Mouse (Mus musculus) forebrain, embryonic 12.5 days (tissue): ENCODE measurements around the gene Arhgef33. TPM values are rescaled to one million over a fixed set of nuclear protein-coding genes. Genes with fewer than 3 reads are reported as not detected.

Source experiments
- ATAC-seq: fragments of 200-750 bp; cut with Nextera tagmentation; 2 replicates; pipeline ENCODE4 v1.8.0; 2017; ENCODE audit warnings: moderate TSS enrichment; ENCODE audit not compliant: low FRiP score
- H3K27ac ChIP-seq: fragments of 300-500 bp; sonication (generic); 2 replicates; pipeline ENCODE4 v1.5.1; 2016; ENCODE audit warnings: mild to moderate bottlenecking
- H3K27me3 ChIP-seq: fragments of 300-500 bp; sonication (generic); 2 replicates; pipeline ENCODE4 v1.6.1; 2016; ENCODE audit warnings: mild to moderate bottlenecking
- H3K36me3 ChIP-seq: fragments of 300-500 bp; sonication (generic); replicated peaks from 2 replicates; pipeline ENCODE4 v1.6.1; 2016; ENCODE audit warnings: mild to moderate bottlenecking
- H3K4me1 ChIP-seq: fragments of 300-500 bp; sonication (generic); 2 replicates; pipeline ENCODE4 v1.6.1; 2016
- H3K4me2 ChIP-seq: fragments of 300-500 bp; sonication (generic); 2 replicates; pipeline ENCODE4 v1.6.1; 2016; ENCODE audit warnings: mild to moderate bottlenecking, moderate library complexity
- H3K4me3 ChIP-seq: fragments of 300-500 bp; sonication (generic); replicated peaks from 2 replicates; pipeline ENCODE4 v1.5.1; 2016; ENCODE audit warnings: mild to moderate bottlenecking
- H3K9ac ChIP-seq: fragments of 300-500 bp; sonication (generic); 2 replicates; pipeline ENCODE4 v1.6.1; 2016; ENCODE audit warnings: mild to moderate bottlenecking
- H3K9me3 ChIP-seq: fragments of 300-500 bp; sonication (generic); 2 replicates; pipeline ENCODE4 v1.6.1; 2016
- WGBS: fragments of 180-500 bp; shearing (Covaris S2); methylation state at CpG from one replicate; pipeline ENCODE4 v1.1.7; 2016; 5-methylcytosine and 5-hydroxymethylcytosine counted together
- polyA plus RNA-seq: library from polyadenylated mRNA; unstranded; fragments of >200 nt; fragmentation: Nextera tagmentation; extraction: Ambion mirVana; gene quantifications from 2 replicates; pipeline ENCODE4 v1.2.1, GENCODE M21; 2016

Arhgef33 gene
- polyA plus RNA-seq, 1 experiment from 2014 or later, result 0.74 TPM

- Histone ChIP-seq H3K9me3 (no peaks in the 10 kb centered on the region), H3K9ac (no peak overlapping the region), H3K27me3 (no peaks in the 10 kb centered on the region), H3K27ac (no peak overlapping the region), H3K4me2 (no peak overlapping the region), H3K4me1 (no peaks in the 10 kb centered on the region), H3K4me3 (no peak overlapping the region), H3K36me3 (no peaks in the 10 kb centered on the region)
- ATAC-seq, result no peak
- 90% methylated on average over 5 of the region's 5 CpGs for WGBS
Measured at GRCm38 (mm10) chr17:80298844-80299243, 8.4 kb upstream of the Arhgef33 start.

- ATAC-seq, result no peak
- H3K9me3 ChIP-seq, result no peaks in the 10 kb centered on the region
- peaks cover 18% of the 10 kb centered on the region; the same call in 1 of the 2 replicates for H3K4me1 ChIP-seq
- no peak overlapping the region for H3K4me3 ChIP-seq
- H3K4me2 ChIP-seq, result no peak overlapping the region
- no peak overlapping the region for H3K27ac ChIP-seq
- no peaks in the 10 kb centered on the region for H3K27me3 ChIP-seq
- 52% methylated on average over 9 of the region's 9 CpGs for WGBS
- no peak overlapping the region for H3K9ac ChIP-seq
- no peaks in the 10 kb centered on the region for H3K36me3 ChIP-seq
Measured at GRCm38 (mm10) chr17:80311761-80312160, 4.6 kb downstream of the Arhgef33 start.

DNA sequence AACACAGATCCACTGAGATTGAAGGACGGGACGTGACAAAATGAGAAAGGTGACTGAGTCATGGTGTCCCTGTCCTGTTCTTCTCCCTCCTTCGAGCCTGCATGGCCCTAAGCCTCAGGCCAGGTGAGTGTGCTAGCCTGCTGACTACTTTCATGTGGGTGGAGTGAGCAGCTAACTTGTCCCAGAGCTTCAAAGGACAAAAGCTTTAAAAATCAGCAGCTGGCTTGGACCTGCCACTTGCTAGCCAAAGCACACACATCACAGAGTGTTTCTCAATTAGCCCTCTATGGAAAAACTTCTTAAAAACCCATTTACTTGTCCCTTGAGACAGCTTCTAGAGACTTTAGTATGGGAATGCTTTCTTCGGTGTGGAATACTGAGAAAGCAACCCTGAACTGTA lies 5.2 kb downstream of the Arhgef33 start:
- no peak overlapping the region for H3K27ac ChIP-seq
- 86% methylated on average over 4 of the region's 4 CpGs for WGBS
- no peaks in the 10 kb centered on the region for H3K27me3 ChIP-seq
- no peak overlapping the region for H3K4me3 ChIP-seq
- ATAC-seq, result no peak
- no peak overlapping the region for H3K4me2 ChIP-seq
- no peaks in the 10 kb centered on the region for H3K36me3 ChIP-seq
- peaks cover 14% of the 10 kb centered on the region; the same call in 1 of the 2 replicates for H3K4me1 ChIP-seq
- no peak overlapping the region for H3K9ac ChIP-seq
- no peaks in the 10 kb centered on the region for H3K9me3 ChIP-seq

- 89% methylated on average over 6 of the region's 6 CpGs for WGBS
- no peak overlapping the region for H3K4me2 ChIP-seq
Measured at GRCm38 (mm10) chr17:80322228-80322627, 15.0 kb downstream of the Arhgef33 start.

DNA sequence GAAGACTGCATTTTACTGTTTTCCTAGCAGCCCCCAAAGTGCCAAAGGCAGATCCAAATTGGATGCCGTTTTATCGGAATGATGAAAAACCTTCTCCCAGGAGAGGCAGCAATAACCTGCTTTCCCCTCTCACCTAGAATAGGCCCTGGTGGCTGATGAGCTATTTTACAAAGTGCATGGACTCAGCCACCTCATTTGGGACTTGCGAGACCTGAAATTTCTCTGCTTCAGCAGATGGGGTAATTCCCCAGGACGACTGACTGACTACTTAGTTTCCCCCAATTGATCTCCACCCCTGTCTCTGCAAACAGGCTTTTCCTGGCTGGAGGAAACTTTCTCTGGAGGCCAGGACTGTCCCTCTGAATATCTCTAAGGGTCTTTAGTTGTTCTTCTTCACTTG lies 15.8 kb downstream of the Arhgef33 start:
- Histone ChIP-seq H3K9me3 (no peaks in the 10 kb centered on the region), H3K4me2 (no peak overlapping the region), H3K27me3 (no peaks in the 10 kb centered on the region), H3K9ac (no peak overlapping the region), H3K4me1 (no peaks in the 10 kb centered on the region), H3K4me3 (no peak overlapping the region), H3K36me3 (no peaks in the 10 kb centered on the region), H3K27ac (no peak overlapping the region)
- no peak for ATAC-seq
- WGBS, result 85% methylated on average over 4 of the region's 4 CpGs

More at GRCm38 (mm10) chr17:80322228-80322627, 15.0 kb downstream of the Arhgef33 start:
- Histone ChIP-seq H3K9ac (no peak overlapping the region), H3K27ac (no peak overlapping the region), H3K27me3 (no peaks in the 10 kb centered on the region), H3K4me3 (no peak overlapping the region), H3K4me1 (no peaks in the 10 kb centered on the region), H3K36me3 (no peaks in the 10 kb centered on the region), H3K9me3 (no peaks in the 10 kb centered on the region)
- ATAC-seq, result no peak

DNA sequence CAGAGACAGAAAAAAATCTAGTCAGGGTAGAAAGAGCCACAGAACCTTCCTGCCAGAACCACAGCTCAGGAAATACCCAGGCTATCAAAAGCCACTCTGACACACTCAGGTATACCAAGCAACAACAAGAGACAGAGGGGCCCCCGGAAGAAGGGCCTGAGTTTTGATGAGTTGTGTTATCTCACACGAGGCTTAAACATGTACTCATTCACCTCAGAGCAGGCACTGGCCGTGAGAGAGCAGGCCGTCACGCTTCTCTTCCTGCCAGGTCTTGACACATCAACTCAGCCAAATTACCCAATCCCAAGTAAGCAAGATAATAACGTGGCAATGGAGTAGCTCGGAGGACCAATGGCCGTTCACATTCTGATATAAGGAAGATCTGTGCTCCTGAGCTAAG lies 16.5 kb downstream of the Arhgef33 start:
- H3K36me3 ChIP-seq, result no peaks in the 10 kb centered on the region
- no peaks in the 10 kb centered on the region for H3K27me3 ChIP-seq
- no peak for ATAC-seq
- H3K4me2 ChIP-seq, result no peak overlapping the region
- no peaks in the 10 kb centered on the region for H3K4me1 ChIP-seq
- no peak overlapping the region for H3K4me3 ChIP-seq
- H3K9ac ChIP-seq, result no peak overlapping the region
- 75% methylated on average over 8 of the region's 8 CpGs for WGBS
- H3K27ac ChIP-seq, result no peak overlapping the region
- H3K9me3 ChIP-seq, result no peaks in the 10 kb centered on the region

GRCm38 (mm10) chr17:80324521-80324920 lies 17.3 kb downstream of the Arhgef33 start:
- no peak overlapping the region for H3K27ac ChIP-seq

DNA sequence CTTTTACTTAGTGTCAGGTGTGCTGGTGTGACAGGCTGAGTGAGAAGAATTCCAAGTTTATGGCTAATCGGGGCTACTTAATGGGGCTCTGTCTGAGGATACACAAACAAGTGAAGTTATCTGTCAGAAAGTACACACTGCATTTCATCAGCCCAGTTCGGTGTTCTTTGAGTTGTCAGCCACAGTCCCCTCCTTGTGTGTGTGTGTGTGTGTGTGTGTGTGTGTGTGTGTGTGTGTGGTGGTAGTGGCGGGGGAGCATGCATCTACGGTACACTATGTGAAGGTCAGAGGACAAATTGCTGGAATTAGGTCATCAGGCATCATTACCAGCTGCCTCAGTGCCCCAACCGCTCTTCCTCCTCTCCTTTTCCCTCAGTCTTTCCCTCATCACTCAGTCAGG lies 18.2 kb downstream of the Arhgef33 start:
- Histone ChIP-seq H3K9ac (no peak overlapping the region), H3K9me3 (no peaks in the 10 kb centered on the region), H3K4me3 (no peak overlapping the region), H3K36me3 (no peaks in the 10 kb centered on the region), H3K27me3 (no peaks in the 10 kb centered on the region), H3K4me1 (no peaks in the 10 kb centered on the region), H3K4me2 (no peak overlapping the region), H3K27ac (no peak overlapping the region)
- ATAC-seq, result no peak
- 89% methylated on average over 5 of the region's 5 CpGs for WGBS

More at GRCm38 (mm10) chr17:80324521-80324920, 17.3 kb downstream of the Arhgef33 start:
- Histone ChIP-seq H3K9ac (no peak overlapping the region), H3K36me3 (no peaks in the 10 kb centered on the region), H3K9me3 (no peaks in the 10 kb centered on the region), H3K4me1 (no peaks in the 10 kb centered on the region), H3K27me3 (no peaks in the 10 kb centered on the region), H3K4me2 (no peak overlapping the region), H3K4me3 (no peak overlapping the region)
- ATAC-seq, result no peak
- 84% methylated on average over 7 of the region's 7 CpGs for WGBS

DNA sequence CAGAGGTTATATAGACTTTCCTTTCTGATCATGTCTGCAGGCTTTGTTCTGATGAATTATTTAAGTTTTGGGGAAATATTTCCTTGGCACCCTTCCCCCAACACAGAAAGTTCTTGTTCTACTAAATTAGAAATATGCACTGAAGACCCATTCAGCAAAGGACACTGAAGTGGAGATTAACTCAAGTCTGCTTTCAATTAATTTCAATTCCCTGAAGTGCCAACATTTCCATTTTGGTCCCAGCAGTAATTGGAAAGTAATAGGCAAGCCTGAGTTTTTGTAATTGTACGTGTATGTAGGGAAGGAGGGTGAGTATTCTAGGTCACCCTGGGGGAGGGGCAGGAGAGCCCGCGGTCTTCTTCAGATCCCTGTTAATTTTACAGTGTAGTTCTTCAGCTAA lies 19.2 kb downstream of the Arhgef33 start:
- H3K36me3 ChIP-seq, result no peaks in the 10 kb centered on the region
- no peaks in the 10 kb centered on the region for H3K27me3 ChIP-seq
- no peak overlapping the region for H3K27ac ChIP-seq
- no peaks in the 10 kb centered on the region for H3K4me1 ChIP-seq
- no peak overlapping the region for H3K9ac ChIP-seq
- H3K4me2 ChIP-seq, result no peak overlapping the region
- H3K4me3 ChIP-seq, result no peak overlapping the region
- no peaks in the 10 kb centered on the region for H3K9me3 ChIP-seq
- ATAC-seq, result no peak
- 75% methylated on average over 3 of the region's 3 CpGs for WGBS

DNA sequence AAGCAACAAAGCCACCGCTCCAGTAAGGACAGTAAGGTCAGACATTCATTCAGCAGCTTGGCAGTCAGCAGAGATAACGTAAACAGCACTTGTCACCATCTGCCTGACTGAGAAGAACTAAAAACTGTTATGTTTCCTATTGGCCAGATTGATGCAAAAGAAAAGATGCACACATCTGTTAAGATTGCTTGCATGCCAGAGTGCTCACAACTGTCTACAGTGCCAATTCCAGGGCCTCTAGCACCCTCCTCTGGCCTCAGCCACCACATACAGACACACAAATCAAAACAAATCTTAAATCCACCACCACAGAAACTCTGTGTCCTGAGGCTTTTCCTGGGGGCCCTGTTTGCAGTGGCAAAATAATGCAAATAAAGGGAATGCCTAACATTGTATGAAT lies 25.2 kb downstream of the Arhgef33 start:
- Histone ChIP-seq H3K9me3 (no peaks in the 10 kb centered on the region), H3K9ac (no peak overlapping the region), H3K4me3 (no peak overlapping the region), H3K4me1 (no peaks in the 10 kb centered on the region), H3K27me3 (no peaks in the 10 kb centered on the region), H3K27ac (no peak overlapping the region), H3K36me3 (no peaks in the 10 kb centered on the region), H3K4me2 (no peak overlapping the region)
- no peak for ATAC-seq
- 75% methylated on average over 2 of the region's 2 CpGs for WGBS

DNA sequence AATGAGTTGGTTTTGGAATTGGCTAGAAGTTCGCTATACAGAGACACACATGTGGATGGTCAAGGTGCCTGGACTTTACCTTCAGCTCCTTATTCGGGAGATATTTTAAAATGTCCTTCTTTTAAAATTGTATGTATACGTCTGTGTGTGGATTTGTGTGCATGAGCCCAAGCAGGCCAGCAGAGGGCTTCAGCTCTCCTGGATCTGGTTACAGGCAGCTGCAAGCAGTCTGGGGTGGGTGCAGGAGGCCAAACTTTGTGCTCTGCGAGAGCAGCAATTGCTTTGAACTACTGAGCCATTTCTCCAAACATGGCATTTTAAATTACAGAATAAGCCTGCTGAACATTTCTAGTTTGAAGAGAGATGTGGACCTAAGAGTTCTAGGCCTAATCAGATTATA lies 38.1 kb downstream of the Arhgef33 start:
- no peak for ATAC-seq
- Histone ChIP-seq H3K36me3 (no peaks in the 10 kb centered on the region), H3K9me3 (no peaks in the 10 kb centered on the region), H3K27me3 (no peaks in the 10 kb centered on the region), H3K4me1 (no peaks in the 10 kb centered on the region), H3K9ac (no peak overlapping the region), H3K27ac (no peak overlapping the region), H3K4me3 (no peak overlapping the region), H3K4me2 (no peak overlapping the region)
- 80% methylated on average over 4 of the region's 4 CpGs for WGBS

DNA sequence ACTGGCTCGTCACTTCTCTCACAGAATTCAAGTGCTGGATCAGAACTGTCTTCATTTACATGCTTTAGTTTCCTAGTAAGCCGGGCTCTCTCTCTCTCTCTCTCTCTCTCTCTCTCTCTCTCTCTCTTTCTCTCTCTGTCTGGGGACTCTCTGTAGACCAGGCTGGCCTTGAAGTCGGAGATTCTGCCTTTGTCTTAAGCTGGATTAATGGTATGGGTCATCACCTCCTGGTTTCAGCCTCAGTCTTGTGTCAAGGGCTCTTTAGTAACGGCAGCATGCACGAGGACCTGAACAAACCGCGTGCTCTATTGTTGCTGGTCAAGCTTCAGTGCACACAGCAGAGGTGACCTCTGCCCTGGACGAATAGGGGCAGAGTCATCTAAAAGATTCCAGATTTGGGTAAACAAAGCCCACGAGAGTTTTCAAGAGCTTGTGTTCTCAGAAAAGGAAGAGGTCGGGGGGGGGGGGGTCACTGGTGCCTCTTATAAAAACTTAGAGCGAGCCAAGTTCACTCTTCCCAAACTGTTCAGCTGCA lies 39.5 kb downstream of the Arhgef33 start:
- no peak for ATAC-seq
- no peaks in the 10 kb centered on the region for H3K27me3 ChIP-seq
- no peak overlapping the region for H3K9ac ChIP-seq
- no peaks in the 10 kb centered on the region for H3K9me3 ChIP-seq
- H3K4me3 ChIP-seq, result no peak overlapping the region
- no peak overlapping the region for H3K4me2 ChIP-seq
- H3K4me1 ChIP-seq, result no peaks in the 10 kb centered on the region
- WGBS, result 21% methylated on average over 11 of the region's 11 CpGs
- H3K36me3 ChIP-seq, result no peaks in the 10 kb centered on the region
- no peak overlapping the region for H3K27ac ChIP-seq

GRCm38 (mm10) chr17:80347234-80347633 lies 40.0 kb downstream of the Arhgef33 start:
- Histone ChIP-seq H3K4me3 (no peak overlapping the region), H3K27ac (no peak overlapping the region), H3K27me3 (no peaks in the 10 kb centered on the region), H3K4me2 (no peak overlapping the region), H3K9ac (no peak overlapping the region), H3K36me3 (no peaks in the 10 kb centered on the region), H3K9me3 (no peaks in the 10 kb centered on the region), H3K4me1 (no peaks in the 10 kb centered on the region)
- 48% methylated on average over 6 of the region's 6 CpGs for WGBS
- ATAC-seq, result no peak
